Mouse (Mus musculus): ENCODE measurements around the gene Chst11. TPM values are rescaled to one million over a fixed set of nuclear protein-coding genes. Genes with fewer than 3 reads are reported as not detected.
A peak's percentile ranks its signal among the peaks of the same experiment; 100 is the strongest.

Chst11 gene
- polyA plus RNA-seq, 1 experiment from 2014 or later: 1.4 TPM

DNA sequence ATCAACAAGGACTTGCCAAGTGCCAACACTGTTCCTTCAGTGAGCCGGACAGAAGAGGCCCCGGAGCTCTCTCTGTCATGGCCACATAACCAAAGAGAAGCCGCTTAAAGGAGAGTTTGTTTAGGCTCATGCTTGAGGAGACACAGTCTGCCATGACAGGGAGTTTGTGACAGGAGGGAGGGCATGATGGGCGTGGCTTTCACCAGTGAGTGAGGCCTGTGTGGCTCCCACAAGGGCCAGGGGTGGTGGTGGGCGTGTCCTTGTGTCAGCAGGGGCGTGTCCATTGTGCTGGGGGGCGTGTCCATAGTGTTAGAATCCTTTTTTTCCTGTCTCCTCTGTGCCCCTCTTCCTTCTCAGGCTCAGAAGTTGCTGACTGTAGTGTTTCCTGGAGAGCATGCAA, 87.8 kb downstream of the Chst11 start:
- 60% methylated on average over 7 of the region's 7 CpGs for WGBS
- Histone ChIP-seq H3K4me1 (replicated peaks) (peaks cover 56% of the 10 kb centered on the region), H3K27me3 (ENCODE audit: insufficient read depth, poor library complexity, severe bottlenecking) (no peaks in the 10 kb centered on the region), H3K4me3 (no peak overlapping the region), H3K27ac (no peak overlapping the region), H3K36me3 (no peaks in the 10 kb centered on the region), H3K9me3 (no peaks in the 10 kb centered on the region)
- DNase-seq (ENCODE audit: low spot score): peak; percentile 53

DNA sequence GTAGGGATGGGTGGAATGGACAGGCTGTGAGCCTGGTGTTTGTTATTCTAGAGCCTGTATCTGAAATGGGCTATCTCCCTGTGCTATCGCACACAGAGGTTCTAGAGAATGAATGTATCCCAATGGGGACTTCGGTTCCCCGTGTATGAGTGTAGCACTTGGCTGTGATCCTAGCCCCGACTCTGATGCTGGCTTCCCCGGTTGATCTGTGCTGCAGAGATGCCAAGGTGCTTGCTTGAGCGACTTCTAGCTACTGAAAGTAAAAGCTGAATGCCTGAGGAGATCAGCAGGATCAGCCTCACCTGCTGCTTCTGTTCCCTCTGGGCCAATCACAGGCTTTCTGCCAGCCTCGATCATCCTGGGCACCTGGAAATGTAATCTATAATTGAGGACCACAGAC, 91.5 kb downstream of the Chst11 start:
- no peak for DNase-seq (ENCODE audit: low spot score)
- 88% methylated on average over 7 of the region's 7 CpGs for WGBS
- Histone ChIP-seq H3K36me3 (no peaks in the 10 kb centered on the region), H3K9me3 (no peaks in the 10 kb centered on the region), H3K4me1 (replicated peaks) (peaks cover 56% of the 10 kb centered on the region), H3K4me3 (no peak overlapping the region), H3K27me3 (ENCODE audit: insufficient read depth, poor library complexity, severe bottlenecking) (no peaks in the 10 kb centered on the region), H3K27ac (no peak overlapping the region)

DNA sequence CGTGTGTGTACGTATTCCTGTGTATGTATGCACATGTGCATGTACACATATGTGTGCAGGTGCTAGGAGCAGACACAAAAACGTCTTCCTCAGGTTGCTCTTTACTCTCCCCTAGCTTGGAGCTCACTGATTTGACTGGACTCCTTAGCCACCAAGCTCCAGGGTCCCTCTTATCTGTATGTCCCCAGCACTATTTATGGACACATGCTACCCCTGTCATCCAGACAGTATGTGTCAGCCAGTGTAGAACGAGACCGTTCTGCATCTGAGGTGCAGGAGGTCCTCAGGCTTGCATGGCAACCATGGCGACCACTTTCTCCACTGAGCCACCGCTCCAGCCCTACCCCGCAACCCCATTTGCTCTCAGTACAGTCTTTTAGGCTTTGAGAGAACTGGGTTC, 93.4 kb downstream of the Chst11 start:
- no peaks in the 10 kb centered on the region for H3K36me3 ChIP-seq
- DNase-seq (ENCODE audit: low spot score): no peak
- 85% methylated on average over 8 of the region's 8 CpGs for WGBS
- no peaks in the 10 kb centered on the region for H3K27me3 ChIP-seq (ENCODE audit: insufficient read depth, poor library complexity, severe bottlenecking)
- no peak overlapping the region for H3K4me3 ChIP-seq
- peak overlapping the region; percentile 50; the same call in 1 of the 2 replicates for H3K27ac ChIP-seq
- H3K9me3 ChIP-seq: no peaks in the 10 kb centered on the region
- H3K4me1 ChIP-seq (replicated peaks): peaks cover 42% of the 10 kb centered on the region

DNA sequence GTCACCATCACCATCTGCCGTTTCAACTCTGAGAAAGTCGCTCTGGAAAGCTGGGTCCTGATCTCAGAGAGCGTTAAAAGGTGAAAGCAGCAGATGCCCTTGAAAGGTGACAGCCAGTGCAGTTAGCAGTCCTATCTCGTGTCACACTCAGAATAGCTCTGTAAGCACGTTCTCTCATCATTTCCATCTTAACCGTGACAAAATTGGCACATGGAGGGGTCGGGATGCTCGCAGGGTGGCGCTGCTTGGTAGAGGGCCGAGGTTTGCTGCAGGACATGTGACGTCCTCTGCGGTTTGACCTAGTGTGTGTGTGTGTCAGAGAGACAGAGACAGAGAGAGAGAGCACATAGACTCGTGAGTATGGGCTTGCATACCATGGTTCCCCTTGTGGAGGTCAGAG, 94.5 kb downstream of the Chst11 start:
- Histone ChIP-seq H3K27ac (peak overlapping the region; percentile 24; the same call in 1 of the 2 replicates), H3K4me3 (no peak overlapping the region), H3K4me1 (replicated peaks) (peaks cover 48% of the 10 kb centered on the region), H3K9me3 (no peaks in the 10 kb centered on the region), H3K36me3 (no peaks in the 10 kb centered on the region), H3K27me3 (ENCODE audit: insufficient read depth, poor library complexity, severe bottlenecking) (no peaks in the 10 kb centered on the region)
- no peak for DNase-seq (ENCODE audit: low spot score)
- WGBS: 78% methylated on average over 13 of the region's 13 CpGs

DNA sequence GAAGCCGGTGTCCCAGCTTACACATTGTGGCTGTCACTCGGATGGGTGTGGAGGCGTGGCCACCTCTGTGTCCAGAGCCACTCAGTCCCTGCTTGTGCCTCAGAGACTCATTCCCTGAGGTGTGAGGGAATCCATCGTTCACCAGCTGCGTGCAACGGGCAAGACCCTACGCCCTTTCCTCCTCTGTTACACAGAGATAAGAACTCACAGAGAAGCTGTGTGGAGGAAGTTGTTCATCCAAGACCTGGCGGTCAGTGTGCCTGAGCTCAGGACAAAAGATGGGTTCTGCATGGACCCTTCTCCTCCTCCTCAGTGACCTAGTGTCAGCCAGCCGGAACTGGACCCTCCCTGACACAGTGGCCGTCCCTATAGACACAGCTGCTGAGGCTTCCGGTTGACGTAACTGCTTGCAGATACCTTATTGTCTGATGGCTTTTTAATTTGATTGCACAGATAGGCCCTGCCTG, 95.0 kb downstream of the Chst11 start:
- DNase-seq (ENCODE audit: low spot score): peak; percentile 33
- no peaks in the 10 kb centered on the region for H3K9me3 ChIP-seq
- no peaks in the 10 kb centered on the region for H3K27me3 ChIP-seq (ENCODE audit: insufficient read depth, poor library complexity, severe bottlenecking)
- peaks cover 48% of the 10 kb centered on the region for H3K4me1 ChIP-seq (replicated peaks)
- H3K36me3 ChIP-seq: no peaks in the 10 kb centered on the region
- peak overlapping the region; percentile 24 for H3K27ac ChIP-seq
- WGBS: 39% methylated on average over 12 of the region's 12 CpGs
- H3K4me3 ChIP-seq: no peak overlapping the region

DNA sequence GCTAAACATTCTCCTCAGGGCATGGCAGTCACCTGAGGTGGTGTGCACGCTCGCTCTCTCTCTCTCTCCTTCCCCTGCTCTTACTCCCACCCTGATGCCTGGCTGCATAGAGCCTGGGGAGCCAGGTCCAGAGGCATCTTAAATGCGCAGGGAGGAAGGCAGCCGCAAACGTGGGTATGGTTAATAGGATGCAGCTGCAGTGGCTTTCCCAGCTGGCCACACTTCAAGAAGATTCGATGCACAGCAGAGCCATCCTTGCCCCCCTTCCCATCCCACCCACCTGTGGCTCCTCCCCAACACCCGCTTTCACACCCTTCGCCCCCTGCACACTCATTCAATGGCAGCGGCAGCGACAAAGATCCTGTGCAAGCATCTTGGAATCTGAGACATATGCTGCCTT, 95.6 kb downstream of the Chst11 start:
- WGBS: 39% methylated on average over 10 of the region's 10 CpGs
- H3K4me3 ChIP-seq: no peak overlapping the region
- H3K9me3 ChIP-seq: no peaks in the 10 kb centered on the region
- H3K27ac ChIP-seq: peak overlapping the region; percentile 24
- no peaks in the 10 kb centered on the region for H3K36me3 ChIP-seq
- no peak for DNase-seq (ENCODE audit: low spot score)
- peaks cover 48% of the 10 kb centered on the region for H3K4me1 ChIP-seq (replicated peaks)
- no peaks in the 10 kb centered on the region for H3K27me3 ChIP-seq (ENCODE audit: insufficient read depth, poor library complexity, severe bottlenecking)

DNA sequence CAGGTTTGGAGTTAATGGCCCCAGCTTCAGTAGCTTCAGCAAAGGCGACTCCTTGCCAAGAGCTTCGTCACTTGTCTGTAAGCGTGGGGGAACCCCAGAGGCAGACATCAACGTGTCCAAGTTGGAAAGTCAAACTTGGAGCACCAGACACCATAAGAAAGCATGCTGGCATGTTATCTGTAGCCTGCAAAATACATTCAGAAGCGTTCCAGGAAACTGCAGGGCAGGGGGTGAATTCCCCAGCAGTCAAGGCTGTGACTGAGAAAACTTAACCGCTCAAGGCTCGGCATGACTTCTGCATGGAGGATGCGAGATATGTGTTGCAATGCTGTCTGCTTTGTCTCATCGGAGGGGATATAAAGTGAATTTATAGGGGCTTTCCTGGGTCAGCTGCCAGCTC, 98.6 kb downstream of the Chst11 start:
- no peak for DNase-seq (ENCODE audit: low spot score)
- Histone ChIP-seq H3K4me1 (replicated peaks) (peaks cover 63% of the 10 kb centered on the region), H3K27ac (peak overlapping the region; percentile 37; the same call in 1 of the 2 replicates), H3K4me3 (no peak overlapping the region), H3K9me3 (no peaks in the 10 kb centered on the region), H3K27me3 (ENCODE audit: insufficient read depth, poor library complexity, severe bottlenecking) (no peaks in the 10 kb centered on the region), H3K36me3 (no peaks in the 10 kb centered on the region)
- 74% methylated on average over 9 of the region's 9 CpGs for WGBS

DNA sequence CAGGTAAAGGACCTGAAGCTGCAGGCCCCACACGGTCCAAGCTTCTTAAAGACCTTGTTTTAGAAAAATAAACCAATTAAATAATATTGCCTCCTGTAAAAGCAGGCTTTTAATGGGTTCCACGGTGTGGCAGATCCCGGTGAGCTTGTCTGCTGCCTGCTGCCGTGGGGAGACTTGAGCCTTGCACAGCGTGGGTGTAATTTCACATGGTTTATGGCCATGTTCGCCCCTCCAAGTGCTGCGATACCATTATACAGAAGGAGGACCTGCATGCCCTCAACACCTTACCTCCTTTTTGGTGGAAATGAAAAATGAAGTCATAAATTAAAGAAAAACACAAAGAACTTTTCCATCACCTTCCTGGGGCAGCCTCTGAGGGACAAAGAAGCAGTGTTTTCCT, 103.0 kb downstream of the Chst11 start:
- WGBS: 74% methylated on average over 7 of the region's 7 CpGs
- Histone ChIP-seq H3K36me3 (no peaks in the 10 kb centered on the region), H3K4me1 (replicated peaks) (peaks cover 65% of the 10 kb centered on the region), H3K9me3 (no peaks in the 10 kb centered on the region), H3K27me3 (ENCODE audit: insufficient read depth, poor library complexity, severe bottlenecking) (no peaks in the 10 kb centered on the region), H3K27ac (peak overlapping the region; percentile 72), H3K4me3 (no peak overlapping the region)
- DNase-seq (ENCODE audit: low spot score): no peak

DNA sequence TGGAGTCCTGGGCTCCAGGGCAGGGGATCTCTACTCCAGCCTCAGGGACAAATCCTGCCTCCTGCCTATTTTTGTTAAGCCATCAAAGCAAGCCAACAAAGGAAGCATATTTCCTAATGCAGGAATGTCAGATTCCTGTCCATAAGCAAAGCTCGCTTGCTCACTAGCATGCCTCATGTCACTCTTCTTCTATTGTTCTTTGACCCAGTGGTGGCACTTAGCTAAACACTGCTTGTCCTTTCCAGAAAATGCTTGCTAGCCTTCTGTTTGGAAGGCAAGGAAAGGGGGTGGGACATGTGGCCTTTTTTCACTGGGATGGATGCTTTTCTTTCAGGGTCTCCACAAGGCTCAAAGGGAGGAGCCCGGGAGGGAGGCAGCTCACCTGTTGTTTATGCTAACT, 103.5 kb downstream of the Chst11 start:
- Histone ChIP-seq H3K27ac (peak overlapping the region; percentile 72), H3K27me3 (ENCODE audit: insufficient read depth, poor library complexity, severe bottlenecking) (no peaks in the 10 kb centered on the region), H3K4me1 (replicated peaks) (peaks cover 60% of the 10 kb centered on the region), H3K9me3 (no peaks in the 10 kb centered on the region), H3K36me3 (no peaks in the 10 kb centered on the region), H3K4me3 (no peak overlapping the region)
- DNase-seq (ENCODE audit: low spot score): no peak
- WGBS: 22% methylated on average over 2 of the region's 2 CpGs

DNA sequence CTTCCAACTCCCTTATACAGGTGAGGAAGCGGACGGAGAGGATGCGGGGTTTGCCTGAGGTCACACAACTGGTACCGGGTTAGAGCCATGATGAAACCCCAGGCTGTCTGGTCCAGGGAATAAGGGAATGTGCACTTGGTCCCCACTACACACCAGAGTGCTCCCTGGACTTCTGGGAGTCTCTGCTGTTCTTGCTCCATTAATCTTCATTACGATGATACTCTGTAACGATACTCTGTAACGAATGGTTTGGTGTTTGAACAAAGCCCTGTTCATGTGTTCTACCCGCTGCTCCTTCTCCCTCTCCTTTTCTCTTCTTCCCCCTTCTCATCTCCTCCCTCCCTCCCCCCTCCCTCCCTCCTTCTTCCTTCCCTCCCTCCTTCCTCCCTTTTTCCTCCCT, 104.9 kb downstream of the Chst11 start:
- H3K4me3 ChIP-seq: no peak overlapping the region
- no peaks in the 10 kb centered on the region for H3K27me3 ChIP-seq (ENCODE audit: insufficient read depth, poor library complexity, severe bottlenecking)
- WGBS: 81% methylated on average over 8 of the region's 8 CpGs
- peaks cover 58% of the 10 kb centered on the region for H3K4me1 ChIP-seq (replicated peaks)
- no peak for DNase-seq (ENCODE audit: low spot score)
- no peaks in the 10 kb centered on the region for H3K9me3 ChIP-seq
- 0 out of 2 replicates have a peak overlapping the region, but pooled peaks have one; percentile 35 for H3K27ac ChIP-seq
- H3K36me3 ChIP-seq: no peaks in the 10 kb centered on the region

DNA sequence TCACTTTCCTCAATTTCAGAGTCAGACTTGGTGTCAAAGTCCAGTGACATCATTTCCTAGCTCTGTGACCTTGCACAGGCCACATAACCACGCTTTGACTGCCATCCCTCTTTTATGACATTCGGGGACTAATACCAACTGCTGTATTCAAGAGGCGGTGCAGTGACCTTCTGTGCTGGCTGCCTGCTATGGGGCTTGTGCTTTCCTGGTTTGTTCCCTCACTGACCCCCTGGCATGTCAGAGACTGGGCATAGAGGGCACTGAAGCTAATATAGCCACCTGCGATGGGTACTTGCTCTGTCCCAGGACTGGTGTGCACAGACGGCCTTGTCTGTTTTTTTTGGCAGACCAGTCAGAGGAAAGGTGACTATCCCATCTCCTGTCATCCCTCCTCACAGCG, 108.4 kb downstream of the Chst11 start:
- no peak overlapping the region for H3K27ac ChIP-seq
- no peaks in the 10 kb centered on the region; the same call in 1 of the 2 replicates for H3K27me3 ChIP-seq (ENCODE audit: insufficient read depth, poor library complexity, severe bottlenecking)
- 87% methylated on average over 6 of the region's 6 CpGs for WGBS
- H3K4me3 ChIP-seq: no peak overlapping the region
- H3K36me3 ChIP-seq: no peaks in the 10 kb centered on the region
- H3K9me3 ChIP-seq: no peaks in the 10 kb centered on the region
- no peak for DNase-seq (ENCODE audit: low spot score)
- peaks cover 61% of the 10 kb centered on the region for H3K4me1 ChIP-seq (replicated peaks)

DNA sequence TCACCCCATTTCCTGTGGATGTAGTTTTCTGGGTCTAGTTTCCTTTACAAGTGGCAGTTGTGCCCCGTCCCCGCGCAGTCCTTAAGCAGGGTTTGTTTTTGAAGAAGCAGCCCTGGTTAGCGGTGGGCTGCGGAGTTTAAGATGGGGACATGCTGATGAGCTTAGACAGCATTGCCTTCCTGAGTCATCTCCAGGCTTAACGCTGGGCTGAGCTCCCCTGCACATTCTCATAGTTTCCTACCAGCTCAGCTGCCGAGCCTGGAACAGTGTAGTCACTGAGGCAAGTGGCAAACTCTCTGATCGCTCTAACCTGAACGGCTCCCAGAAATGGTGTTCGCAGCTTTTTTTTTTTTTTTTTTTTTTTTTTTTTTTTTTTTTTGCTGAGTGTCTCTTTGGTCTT, 109.0 kb downstream of the Chst11 start:
- H3K36me3 ChIP-seq: no peaks in the 10 kb centered on the region
- H3K4me1 ChIP-seq (replicated peaks): peaks cover 61% of the 10 kb centered on the region
- H3K27ac ChIP-seq: no peak overlapping the region
- H3K4me3 ChIP-seq: no peak overlapping the region
- no peaks in the 10 kb centered on the region for H3K9me3 ChIP-seq
- no peak for DNase-seq (ENCODE audit: low spot score)
- WGBS: 89% methylated on average over 10 of the region's 10 CpGs
- H3K27me3 ChIP-seq (ENCODE audit: insufficient read depth, poor library complexity, severe bottlenecking): no peaks in the 10 kb centered on the region; the same call in 1 of the 2 replicates

DNA sequence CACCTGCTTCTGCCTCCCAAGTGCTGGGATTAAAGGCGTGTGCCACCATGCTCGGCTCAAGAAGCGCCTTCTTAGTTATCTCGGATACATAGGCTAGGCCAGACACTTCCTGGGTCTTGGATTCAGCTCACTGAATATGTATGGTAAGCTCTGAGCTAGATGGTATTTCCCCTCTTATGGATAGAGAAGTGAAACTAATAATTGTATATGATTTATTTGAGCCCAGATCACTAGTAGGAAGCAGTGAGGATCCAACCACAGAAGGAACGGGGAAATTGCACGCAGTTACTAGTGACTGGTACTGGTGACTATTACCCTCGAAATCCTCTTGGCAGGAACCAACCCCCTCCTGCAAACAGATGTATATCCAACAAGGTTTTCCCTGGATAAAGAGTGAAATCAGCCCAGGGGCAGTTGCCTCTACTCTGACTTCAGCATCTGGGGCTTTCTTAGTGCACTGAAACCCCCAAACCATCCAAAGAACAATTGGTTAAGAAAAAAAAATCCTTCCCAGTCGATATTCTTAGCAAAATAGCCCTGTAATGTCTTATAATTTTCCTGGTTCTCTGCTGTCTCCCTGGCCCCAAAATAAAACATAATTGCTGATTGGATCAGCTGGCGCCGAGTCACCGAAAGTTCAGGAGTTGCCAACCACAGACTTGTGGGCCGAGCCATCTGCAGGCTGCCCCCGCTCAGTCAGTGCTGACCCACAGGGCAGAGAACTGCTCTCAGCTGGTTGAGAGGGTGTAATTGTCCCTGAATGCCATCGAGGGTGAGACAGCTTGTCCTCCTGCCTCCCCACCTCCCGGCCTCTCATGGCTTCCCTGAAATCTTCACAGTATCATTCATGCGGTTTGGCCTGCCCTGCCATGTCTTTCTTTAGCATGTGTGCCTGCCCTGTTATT, 109.8 kb downstream of the Chst11 start:
- no peaks in the 10 kb centered on the region; the same call in 1 of the 2 replicates for H3K27me3 ChIP-seq (ENCODE audit: insufficient read depth, poor library complexity, severe bottlenecking)
- no peak overlapping the region for H3K4me3 ChIP-seq
- H3K9me3 ChIP-seq: no peaks in the 10 kb centered on the region
- peaks cover 56% of the 10 kb centered on the region for H3K4me1 ChIP-seq (replicated peaks)
- DNase-seq (ENCODE audit: low spot score): no peak
- whole genome bisulfite sequencing: 80% methylated on average over 16 of the region's 16 CpGs
- no peaks in the 10 kb centered on the region for H3K36me3 ChIP-seq
- peak overlapping the region; percentile 31; the same call in 1 of the 2 replicates for H3K27ac ChIP-seq
